Mouse (Mus musculus) bone marrow, adult 2 months (tissue): ENCODE measurements around the gene Tmcc2.

Source experiments
- CTCF ChIP-seq: fragments of 200-500 bp; IDR thresholded peaks from 2 replicates; pipeline ENCODE4 v1.5.1; 2011; ENCODE audit warnings: low read length, control low read depth; ENCODE audit not compliant: control insufficient read depth, insufficient read depth
- POLR2A ChIP-seq: fragments of 200-500 bp; IDR thresholded peaks from 2 replicates; pipeline ENCODE4 v1.6.1; 2011; ENCODE audit warnings: low read depth, mild to moderate bottlenecking, control low read depth, low read length, borderline replicate concordance; ENCODE audit not compliant: control insufficient read depth

- TF ChIP-seq CTCF = no peak
- peak; percentile 78; the same call in 1 of the 2 replicates for TF ChIP-seq POLR2A
Observed at GRCm38 (mm10) chr1:132315889-132316624, 75.0 kb downstream of the Tmcc2 start, which contains the start of gene Nuak2.
